13 mouse cellular contexts compared by ENCODE assay signal in the genomic region with DNA sequence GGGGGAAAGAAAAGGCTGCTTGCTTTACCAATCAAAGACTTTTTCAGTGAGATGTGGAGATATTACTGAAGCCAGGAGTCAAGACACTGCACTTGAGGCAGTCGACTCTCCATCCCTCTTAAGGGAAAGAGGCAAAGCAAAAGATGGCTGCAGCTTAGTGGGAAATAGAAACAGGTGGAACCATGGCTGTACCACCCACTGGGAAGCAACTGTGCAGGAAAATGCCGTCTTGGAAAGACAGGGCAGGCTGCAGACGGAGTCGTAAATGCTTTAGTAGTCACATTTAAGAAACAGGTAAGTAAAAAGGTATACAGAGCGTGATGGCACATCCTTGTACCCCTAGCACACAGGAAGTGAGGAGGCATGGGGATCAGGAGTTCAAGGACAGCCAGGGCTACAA. TPM values are rescaled to one million over a fixed set of nuclear protein-coding genes. Genes with fewer than 3 reads are reported as not detected.
DNase-seq lines count a peak whose midpoint lies in the region; ATAC-seq and TF ChIP-seq lines count a peak whose summit lies in the region.
"Had no signal": no experiment of that assay in that cellular context is flagged by ENCODE, and none has a peak within 500 bp of the region (broad histone marks: within the 10 kb centered on the region; RNA-seq: fewer than 3 reads in every experiment).

No protein-coding gene starts in this region.

- no peak overlapping the region for H3K4me2 ChIP-seq in hindbrain, embryonic 12.5 days (replicated peaks)
- H3K4me2 ChIP-seq in hindbrain, embryonic 11.5 days (replicated peaks; ENCODE audit: low read depth, low read length) = no peak overlapping the region
- H3K4me2 ChIP-seq in stomach, postnatal 0 days (replicated peaks; ENCODE audit: low read depth) = no peak overlapping the region
- H3K4me2 ChIP-seq: liver, embryonic 11.5 days had no signal

- no peaks in the 10 kb centered on the region for H3K9me3 ChIP-seq in hindbrain, embryonic 12.5 days (replicated peaks)
- no peaks in the 10 kb centered on the region for H3K9me3 ChIP-seq in hindbrain, embryonic 11.5 days (ENCODE audit: control insufficient read depth, low read length)
- H3K9me3 ChIP-seq in stomach, postnatal 0 days (ENCODE audit: control insufficient read depth, low read length) = no peaks in the 10 kb centered on the region
- H3K9me3 ChIP-seq: megakaryocyte, embryonic 14.5 days had no signal

- peak overlapping the region; percentile 55; the same call in 1 of the 2 replicates for H3K27ac ChIP-seq in hindbrain, embryonic 12.5 days
- H3K27ac ChIP-seq in hindbrain, embryonic 11.5 days (ENCODE audit: low read depth, low read length) = no peak overlapping the region
- H3K27ac ChIP-seq in testis, adult 2 months (ENCODE audit: control insufficient read depth, insufficient read depth, low read depth, low read length) = peak overlapping the region; percentile 1; the same call in 1 of the 2 replicates
- peak overlapping the region; percentile 91 for H3K27ac ChIP-seq in embryonic fibroblast, embryonic 13.5 days (ENCODE audit: insufficient read depth, low read length)
- peak overlapping the region; percentile 86 for H3K27ac ChIP-seq in stomach, postnatal 0 days (replicated peaks)

- H3K27me3 ChIP-seq in hindbrain, embryonic 12.5 days = no peaks in the 10 kb centered on the region
- no peaks in the 10 kb centered on the region; the same call in 1 of the 2 replicates for H3K27me3 ChIP-seq in hindbrain, embryonic 11.5 days (ENCODE audit: control insufficient read depth, insufficient read depth, low read length)
- no peaks in the 10 kb centered on the region for H3K27me3 ChIP-seq in testis, adult 2 months (ENCODE audit: control insufficient read depth, insufficient read depth, low read length)
- no peaks in the 10 kb centered on the region for H3K27me3 ChIP-seq in stomach, postnatal 0 days (ENCODE audit: control insufficient read depth, insufficient read depth, low read length)

- no peak overlapping the region for H3K4me3 ChIP-seq in hindbrain, embryonic 12.5 days
- no peak overlapping the region for H3K4me3 ChIP-seq in hindbrain, embryonic 11.5 days (ENCODE audit: low read depth, low read length)
- no peak overlapping the region for H3K4me3 ChIP-seq in testis, adult 2 months (ENCODE audit: control insufficient read depth, low read depth, low read length)
- no peak overlapping the region for H3K4me3 ChIP-seq in embryonic fibroblast, embryonic 13.5 days (ENCODE audit: insufficient read depth, low read length)
- H3K4me3 ChIP-seq in stomach, postnatal 0 days (ENCODE audit: low read depth, low read length) = no peak overlapping the region
- H3K4me3 ChIP-seq: megakaryocyte, embryonic 14.5 days had no signal

- peaks cover 45% of the 10 kb centered on the region for H3K4me1 ChIP-seq in hindbrain, embryonic 12.5 days
- peaks cover 5% of the 10 kb centered on the region for H3K4me1 ChIP-seq in hindbrain, embryonic 11.5 days (replicated peaks; ENCODE audit: control insufficient read depth, insufficient read depth, low read length)
- peaks cover 5% of the 10 kb centered on the region; the same call in 1 of the 2 replicates for H3K4me1 ChIP-seq in testis, adult 2 months (ENCODE audit: control insufficient read depth, insufficient read depth, low read length)
- peaks cover 48% of the 10 kb centered on the region for H3K4me1 ChIP-seq in embryonic fibroblast, embryonic 13.5 days (ENCODE audit: control insufficient read depth, insufficient read depth, low read length)
- H3K4me1 ChIP-seq in stomach, postnatal 0 days (replicated peaks; ENCODE audit: control insufficient read depth, insufficient read depth) = peaks cover 20% of the 10 kb centered on the region

- no peak for TF ChIP-seq EP300 in stomach, postnatal 0 days (optimal IDR thresholded peaks at IDR 0.05)

- no peak for ATAC-seq in hindbrain, embryonic 12.5 days (ENCODE audit: low FRiP score)
- no peak for ATAC-seq in hindbrain, embryonic 11.5 days (ENCODE audit: low FRiP score)
- ATAC-seq in stomach, postnatal 0 days (ENCODE audit: low FRiP score, low TSS enrichment) = no peak

- 72% methylated on average over 5 of the region's 5 CpGs for WGBS in hindbrain, embryonic 12.5 days
- 75% methylated on average over 5 of the region's 5 CpGs for WGBS in hindbrain, embryonic 11.5 days
- 88% methylated on average over 5 of the region's 5 CpGs for WGBS in stomach, postnatal 0 days

- DNase-seq in hindbrain, embryonic 11.5 days (ENCODE audit: low spot score) = no peak
- DNase-seq in testis, postnatal 14 days (ENCODE audit: low spot score) = no peak
- DNase-seq in stomach, postnatal 0 days (ENCODE audit: low spot score) = no peak
- DNase-seq in layer of hippocampus, adult 9-10 months (ENCODE audit: low spot score) = no peak
- DNase-seq in urinary bladder, postnatal 14 days (ENCODE audit: low spot score) = no peak
- DNase-seq: B cell, adult 2 months; gastrocnemius, postnatal 10 days; thymus, postnatal 4 days had no signal

- H3K9ac ChIP-seq in hindbrain, embryonic 12.5 days = no peak overlapping the region
- H3K9ac ChIP-seq in hindbrain, embryonic 11.5 days (ENCODE audit: low read depth, low read length) = no peak overlapping the region
- H3K9ac ChIP-seq in stomach, postnatal 0 days (ENCODE audit: low read length) = no peak overlapping the region

- TF ChIP-seq CTCF in testis, adult 2 months (IDR thresholded peaks at IDR 0.05; ENCODE audit: control insufficient read depth, insufficient read depth, insufficient replicate concordance, low read depth, low read length) = no peak
- no peak for TF ChIP-seq CTCF in embryonic fibroblast, embryonic 13.5 days (IDR thresholded peaks at IDR 0.05; ENCODE audit: borderline replicate concordance, insufficient read depth, low read length)
- TF ChIP-seq CTCF in stomach, postnatal 0 days (IDR thresholded peaks at IDR 0.05; ENCODE audit: low read depth) = no peak

- TF ChIP-seq POLR2A in testis, adult 2 months (IDR thresholded peaks at IDR 0.05; ENCODE audit: control insufficient read depth, low read depth, low read length) = no peak
- no peak for TF ChIP-seq POLR2A in embryonic fibroblast, embryonic 13.5 days (IDR thresholded peaks at IDR 0.05; ENCODE audit: low read depth, low read length)

- H3K36me3 ChIP-seq in hindbrain, embryonic 12.5 days = no peaks in the 10 kb centered on the region
- H3K36me3 ChIP-seq in hindbrain, embryonic 11.5 days (ENCODE audit: control insufficient read depth, insufficient read depth, low read length) = no peaks in the 10 kb centered on the region
- no peaks in the 10 kb centered on the region for H3K36me3 ChIP-seq in testis, adult 2 months (ENCODE audit: control insufficient read depth, insufficient read depth, low read length)
- H3K36me3 ChIP-seq in stomach, postnatal 0 days (ENCODE audit: control insufficient read depth, insufficient read depth, low read length) = no peaks in the 10 kb centered on the region

RNA-seq across cellular contexts. Expression of gene Nfkbia, which starts 29.4 kb away (rescaled TPM):
- 42.8 and 49.1 TPM in 2 replicates for polyA plus RNA-seq in hindbrain, embryonic 12.5 days (2016; fragmentation: Nextera tagmentation; extraction: Ambion mirVana)
- polyA plus RNA-seq in hindbrain, embryonic 11.5 days (2014; fragmentation: Nextera tagmentation; extraction: Ambion mirVana) = 43.3 and 46.9 TPM in 2 replicates
- 24.4 and 31.2 TPM in 2 replicates for polyA plus RNA-seq in testis, adult 2 months (2012; rRNA removed)
- polyA plus RNA-seq in embryonic fibroblast, embryonic 13.5 days (2011; ENCODE audit: insufficient read length, low read depth, missing spikeins) = 40.4 and 40.8 TPM in 2 replicates
- 110 and 119 TPM in 2 replicates for polyA plus RNA-seq in stomach, postnatal 0 days (2015; fragmentation: Nextera tagmentation; extraction: Ambion mirVana)
